Mouse (Mus musculus) brown adipose tissue, adult 24 weeks (tissue): ENCODE data around the gene Zdhhc15. TPM values are rescaled to one million over a fixed set of nuclear protein-coding genes. Genes with fewer than 3 reads are reported as not detected.
"Not testable (repeated sequence)": the region's sequence is repeated elsewhere in the genome, so short reads cannot be mapped to it uniquely, and the experiment has no call there.

Experiments
- H3K27ac ChIP-seq: fragments of 200-500 bp; replicated peaks from 2 replicates; pipeline ENCODE4 v1.5.1; 2012; ENCODE audit warnings: low read depth, mild to moderate bottlenecking, low read length
- H3K4me1 ChIP-seq: fragments of 200-500 bp; 2 replicates; pipeline ENCODE4 v1.6.1; 2012; ENCODE audit warnings: low read length, mixed read lengths; ENCODE audit not compliant: control insufficient read depth, insufficient read depth, insufficient read length
- H3K4me3 ChIP-seq: fragments of 200-500 bp; 2 replicates; pipeline ENCODE4 v1.5.1; 2012; ENCODE audit warnings: low read depth, mild to moderate bottlenecking, low read length, moderate library complexity; ENCODE audit not compliant: insufficient read depth
- polyA plus RNA-seq: library from polyadenylated mRNA; stranded (reverse); fragments of >200 nt; gene quantifications from 2 replicates; pipeline ENCODE4 v1.2.4, GENCODE M21; 2012; ENCODE audit not compliant: missing spikeins, insufficient read depth, insufficient read length

Zdhhc15 gene
- polyA plus RNA-seq: 0.36 TPM in 1 of 2 replicates, not detected in the other

DNA sequence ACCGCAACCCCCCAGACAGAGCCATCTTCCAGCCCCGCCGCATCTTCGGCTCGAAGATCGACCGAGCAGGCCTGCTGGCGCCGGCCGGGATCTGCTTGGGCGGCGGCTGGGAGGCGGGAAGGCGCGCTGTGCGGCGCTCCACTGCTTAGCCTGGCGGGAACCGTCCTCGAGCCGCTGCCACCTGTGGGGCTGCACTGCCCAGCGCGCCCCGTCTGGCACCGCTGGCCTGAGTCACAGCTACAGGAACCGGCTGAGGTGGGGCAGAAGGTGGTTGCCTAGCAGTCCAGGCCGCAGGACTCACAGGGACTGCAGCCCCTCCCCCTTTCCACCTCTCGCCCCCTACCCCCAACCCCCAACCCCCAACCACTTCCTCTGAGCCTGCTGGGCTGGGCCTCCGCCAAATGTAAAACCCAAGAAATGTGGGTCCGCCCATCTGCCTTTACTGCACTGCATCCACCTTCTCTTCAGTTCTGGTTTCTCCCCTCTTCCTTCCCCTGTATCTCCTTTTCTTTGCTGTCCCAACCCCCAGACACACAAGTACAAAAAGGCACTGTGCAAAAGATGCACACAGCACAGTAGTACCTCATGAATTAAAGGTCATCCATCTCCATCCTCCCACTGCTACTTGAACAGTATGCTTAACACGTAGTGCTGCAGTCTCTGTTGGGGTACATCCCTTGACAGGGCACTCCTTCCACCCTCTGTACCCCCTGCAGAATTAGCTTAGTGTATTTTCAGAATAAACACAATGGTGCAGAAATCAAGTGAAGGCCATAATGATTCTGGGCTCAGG lies at the start of gene Zdhhc15:
Gene Zdhhc15, minus strand, starts transcription at position 308 of the 793 bp plus-strand sequence.
- Histone ChIP-seq H3K4me3 (peak within 1 kb of the TSS; percentile 60), H3K27ac (no peak within 1 kb of the TSS), H3K4me1 (no peaks in the 10 kb centered on the region)

DNA sequence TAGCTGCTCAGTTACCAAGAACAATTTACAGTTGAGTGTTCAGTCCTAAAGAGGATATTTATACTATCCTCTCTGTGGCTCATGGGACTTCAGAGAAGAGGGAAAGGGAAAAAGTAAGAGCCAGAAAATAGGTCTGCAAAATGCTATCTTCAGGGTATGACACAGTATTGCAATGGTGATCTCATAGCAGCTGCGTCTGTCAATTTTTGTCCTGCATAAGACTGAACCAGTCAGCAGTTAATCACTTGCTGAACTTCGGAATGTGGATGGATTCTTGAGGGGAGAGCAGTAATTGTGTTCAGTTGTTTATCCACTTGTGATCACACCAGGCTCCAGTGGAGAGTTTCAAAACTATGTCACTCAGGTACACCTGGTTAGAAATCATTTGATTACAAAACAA lies 37.1 kb upstream of the Zdhhc15 start:
- Histone ChIP-seq H3K4me1 (no peaks in the 10 kb centered on the region), H3K4me3 (no peak overlapping the region), H3K27ac (no peak overlapping the region)

DNA sequence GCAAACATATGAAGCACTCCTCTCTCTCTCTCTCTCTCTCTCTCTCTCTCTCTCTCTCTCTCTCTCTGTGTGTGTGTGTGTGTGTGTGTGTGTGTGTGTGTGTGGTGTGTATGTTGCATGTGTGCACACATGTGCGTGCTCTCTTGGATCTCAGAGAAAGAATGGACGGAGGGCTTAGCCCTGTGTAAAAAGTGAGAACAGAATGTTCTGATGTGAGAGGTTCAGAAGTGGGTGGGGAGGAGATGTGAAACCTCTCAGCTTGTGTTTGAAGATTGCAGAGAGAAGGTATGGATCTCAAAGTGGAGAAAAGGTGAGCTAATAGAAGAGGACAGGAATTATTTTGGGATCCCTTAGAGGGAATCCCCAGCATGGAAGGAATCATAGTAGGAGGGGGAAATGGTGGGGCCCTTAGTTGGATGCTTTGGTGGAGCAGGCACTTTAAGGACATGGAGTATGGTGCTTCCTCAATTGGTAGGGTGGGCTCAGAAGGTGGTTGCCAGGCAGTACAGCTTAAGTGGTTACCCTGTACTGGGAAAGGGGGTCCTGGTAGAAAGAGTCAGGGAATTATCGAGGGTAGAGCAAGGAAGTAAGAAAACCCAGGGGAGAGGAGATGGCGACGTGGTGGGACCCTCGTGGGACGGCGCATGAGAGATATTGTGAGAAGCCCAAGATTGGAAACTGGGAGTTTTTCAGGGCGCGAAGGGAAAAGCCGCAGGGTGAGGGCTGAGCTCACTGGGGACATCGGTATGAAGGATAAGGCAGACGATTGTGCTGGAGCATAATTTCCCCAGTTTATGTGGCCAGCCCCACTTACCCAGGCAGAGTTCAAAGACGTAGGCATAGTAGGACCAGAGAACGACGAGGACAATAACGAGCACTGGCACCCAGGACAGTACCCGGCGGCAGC lies 761 bp downstream of the Zdhhc15 start:
- Histone ChIP-seq H3K4me1 (no peaks in the 10 kb centered on the region), H3K27ac (no peak overlapping the region), H3K4me3 (peak overlapping the region; percentile 60)

DNA sequence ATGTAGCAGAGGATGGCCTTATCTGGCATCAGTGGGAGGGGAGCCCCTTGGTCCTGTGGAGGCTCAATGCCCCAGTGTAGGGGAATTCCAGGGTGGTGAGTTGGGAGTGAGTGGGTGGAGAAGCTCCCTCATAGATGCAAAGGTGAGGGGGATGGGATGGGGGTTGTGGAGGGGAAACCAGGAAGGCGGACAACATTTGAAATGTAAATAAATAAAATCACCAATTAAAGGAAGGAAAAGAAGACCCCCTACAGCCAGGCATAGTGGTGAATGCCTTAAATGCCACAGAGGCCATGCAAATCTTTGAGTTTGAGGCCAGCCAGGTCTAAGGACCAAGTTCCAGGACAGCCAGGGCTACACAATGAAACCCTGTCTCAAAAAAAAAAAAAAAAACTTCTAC lies 13.9 kb downstream of the Zdhhc15 start:
- H3K27ac ChIP-seq: no peak overlapping the region
- no peaks in the 10 kb centered on the region for H3K4me1 ChIP-seq
- no peak overlapping the region for H3K4me3 ChIP-seq

DNA sequence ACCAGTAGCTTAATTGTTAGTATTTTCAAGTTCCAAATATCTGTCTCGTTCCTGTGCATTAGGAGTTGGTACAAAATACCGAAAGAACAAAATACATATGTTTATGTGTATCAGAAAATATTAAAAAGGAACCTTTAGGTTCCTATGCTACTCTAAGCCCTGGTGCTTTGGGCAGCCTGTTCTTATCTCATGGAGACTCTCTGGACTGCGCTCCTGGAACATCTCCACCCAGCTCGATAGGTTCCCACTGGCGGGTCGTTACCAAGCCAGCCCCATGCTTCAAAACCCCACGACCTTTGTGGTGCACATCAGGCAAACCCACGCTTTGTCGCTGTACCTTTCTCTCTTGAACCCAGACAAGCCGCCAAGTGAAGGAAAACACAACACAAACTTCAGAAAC lies 58.3 kb downstream of the Zdhhc15 start:
- H3K4me3 ChIP-seq: no peak overlapping the region
- H3K27ac ChIP-seq: no peak overlapping the region
- no peaks in the 10 kb centered on the region for H3K4me1 ChIP-seq

DNA sequence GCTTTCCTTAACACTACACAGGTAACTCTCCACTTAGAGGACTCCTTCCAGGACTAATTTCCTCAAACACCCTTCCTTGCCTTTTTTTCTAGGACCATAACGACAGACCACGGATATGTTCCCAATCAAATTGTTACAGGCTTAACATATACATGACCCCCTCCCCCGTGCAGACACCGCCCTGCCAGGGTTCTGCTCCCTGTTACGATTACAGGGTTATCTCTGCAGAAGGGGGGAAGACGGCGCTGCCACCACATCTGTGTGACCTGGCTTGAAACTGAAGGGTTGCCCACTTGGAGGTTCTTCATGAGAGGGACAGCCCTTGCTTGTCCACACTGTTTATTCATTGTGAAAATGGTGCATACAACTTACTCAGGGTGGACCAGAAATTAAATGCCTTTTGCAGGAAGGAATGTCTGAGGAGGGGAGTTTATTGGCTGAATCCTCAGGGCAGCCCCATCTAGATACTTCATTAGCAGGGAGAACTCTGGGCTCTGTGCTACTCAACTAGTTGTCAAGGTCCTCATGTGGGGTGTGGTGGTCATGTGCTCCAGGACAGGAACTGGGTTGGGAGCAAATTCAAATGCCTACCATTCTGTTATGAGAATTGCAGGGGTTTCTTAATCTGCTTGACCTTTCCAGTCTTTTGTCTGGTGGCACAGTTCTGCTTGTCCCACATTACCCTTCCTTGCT lies 67.0 kb downstream of the Zdhhc15 start:
- not testable (repeated sequence) for H3K4me1 ChIP-seq, H3K27ac ChIP-seq, H3K4me3 ChIP-seq

DNA sequence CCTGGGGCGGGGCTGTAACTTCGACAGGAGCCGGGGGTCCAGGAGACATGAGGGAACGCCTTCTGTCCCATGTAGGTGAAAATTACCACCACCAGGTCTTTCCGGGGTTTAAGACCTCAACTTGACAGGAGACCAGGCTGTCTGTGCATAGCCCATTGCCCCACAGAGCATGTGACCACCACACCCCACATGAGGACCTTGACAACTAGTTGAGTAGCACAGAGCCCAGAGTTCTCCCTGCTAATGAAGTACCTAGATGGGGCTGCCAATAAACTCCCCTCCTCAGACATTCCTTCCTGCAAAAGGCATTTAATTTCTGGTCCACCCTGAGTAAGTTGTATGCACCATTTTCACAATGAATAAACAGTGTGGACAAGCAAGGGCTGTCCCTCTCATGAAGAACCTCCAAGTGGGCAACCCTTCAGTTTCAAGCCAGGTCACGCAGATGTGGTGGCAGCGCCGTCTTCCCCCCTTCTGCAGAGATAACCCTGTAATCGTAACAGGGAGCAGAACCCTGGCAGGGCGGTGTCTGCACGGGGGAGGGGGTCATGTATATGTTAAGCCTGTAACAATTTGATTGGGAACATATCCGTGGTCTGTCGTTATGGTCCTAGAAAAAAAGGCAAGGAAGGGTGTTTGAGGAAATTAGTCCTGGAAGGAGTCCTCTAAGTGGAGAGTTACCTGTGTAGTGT lies 68.5 kb downstream of the Zdhhc15 start:
- H3K4me1 ChIP-seq, H3K27ac ChIP-seq, H3K4me3 ChIP-seq: not testable (repeated sequence)

DNA sequence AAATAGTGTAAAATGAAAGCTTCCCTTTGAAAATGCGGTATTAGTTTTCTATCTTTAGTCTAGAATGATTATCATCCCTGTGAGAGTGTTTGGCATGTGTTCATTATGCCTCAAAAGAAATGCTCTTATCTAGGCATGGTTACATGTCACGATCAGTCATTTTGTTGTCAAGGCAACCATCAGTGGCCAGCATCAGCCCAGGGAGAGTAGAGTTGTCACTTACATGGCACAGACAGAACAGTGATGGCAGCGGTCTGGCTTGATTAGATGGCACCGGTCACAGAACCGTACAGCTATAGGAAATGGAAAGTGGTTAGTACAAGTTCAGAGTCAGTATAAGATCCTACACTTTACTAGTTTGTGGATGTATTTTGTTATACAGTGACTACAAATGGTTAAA lies 96.9 kb downstream of the Zdhhc15 start:
- H3K4me3 ChIP-seq: no peak overlapping the region
- no peak overlapping the region for H3K27ac ChIP-seq
- no peaks in the 10 kb centered on the region for H3K4me1 ChIP-seq

DNA sequence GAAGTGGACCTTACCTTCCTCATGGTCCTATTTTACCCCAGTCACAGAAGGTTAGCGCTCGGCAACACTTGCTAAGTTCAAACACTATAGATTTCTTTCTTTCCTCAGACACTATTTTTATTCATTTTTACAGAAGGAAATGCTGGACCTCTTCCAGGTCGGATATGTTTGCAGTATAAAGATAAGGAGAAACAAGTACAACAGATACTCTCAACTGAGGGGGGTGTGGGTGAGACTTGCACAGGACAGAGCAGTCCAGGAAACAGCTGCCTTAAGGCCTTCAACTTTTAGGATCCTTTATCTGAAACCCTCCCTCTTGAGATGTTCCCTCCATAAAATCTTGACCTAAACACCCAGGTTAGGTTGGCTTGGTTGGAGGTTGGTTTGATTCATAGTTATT lies 103.4 kb downstream of the Zdhhc15 start:
- H3K4me1 ChIP-seq: no peaks in the 10 kb centered on the region
- no peak overlapping the region for H3K27ac ChIP-seq
- no peak overlapping the region for H3K4me3 ChIP-seq

DNA sequence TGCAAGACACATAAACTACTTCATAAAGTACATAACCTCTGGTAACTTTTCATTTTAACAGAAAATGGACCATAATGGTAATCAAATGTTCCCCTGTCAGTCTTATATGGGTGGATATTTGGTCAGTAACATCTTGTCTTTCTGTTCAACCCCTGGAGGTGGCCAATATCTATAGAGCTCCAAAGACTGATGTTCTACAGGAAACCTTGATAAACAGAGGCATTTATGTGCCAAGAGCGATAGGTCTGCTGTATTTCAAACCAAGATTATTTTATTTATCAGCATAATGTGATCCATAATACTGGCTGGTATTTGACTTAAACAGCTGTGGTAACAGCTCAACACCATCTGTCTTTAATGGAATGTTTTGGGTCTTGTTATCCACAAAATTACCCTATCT lies 125.6 kb downstream of the Zdhhc15 start:
- H3K4me3 ChIP-seq: no peak overlapping the region
- H3K4me1 ChIP-seq: no peaks in the 10 kb centered on the region
- H3K27ac ChIP-seq: no peak overlapping the region

DNA sequence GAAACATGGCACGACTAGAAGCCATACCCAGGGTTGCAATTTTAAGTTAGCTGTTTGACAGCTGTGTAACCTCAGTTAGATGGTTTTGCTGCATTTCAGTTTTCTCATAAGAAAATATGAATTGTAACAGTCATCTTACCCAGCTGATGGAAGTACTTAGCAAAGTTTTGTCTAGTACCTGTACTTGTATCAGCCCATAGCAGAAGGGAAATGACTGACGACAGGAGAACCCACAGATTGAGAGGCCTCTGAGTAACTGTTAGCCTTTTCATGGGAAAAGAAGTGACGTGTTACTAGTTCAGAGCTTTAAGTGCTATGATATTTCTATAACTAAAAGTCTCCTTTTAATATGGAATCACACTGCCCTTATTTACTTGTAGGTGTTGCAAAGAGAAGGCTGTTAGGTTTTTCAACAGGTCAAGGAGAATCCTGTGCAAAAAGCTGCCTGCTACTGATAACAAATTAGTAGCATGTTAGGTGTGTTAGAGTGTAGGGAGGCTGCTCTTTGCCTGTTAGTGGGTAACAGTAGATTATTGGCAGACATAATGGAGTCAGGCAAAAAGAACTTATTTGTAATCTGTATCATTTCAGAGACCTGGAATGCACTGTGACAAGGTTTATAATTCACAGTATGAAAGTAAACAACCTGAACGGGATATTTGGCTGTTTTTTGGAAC lies 126.8 kb downstream of the Zdhhc15 start:
- Histone ChIP-seq H3K4me3 (no peak overlapping the region), H3K27ac (no peak overlapping the region), H3K4me1 (no peaks in the 10 kb centered on the region)

DNA sequence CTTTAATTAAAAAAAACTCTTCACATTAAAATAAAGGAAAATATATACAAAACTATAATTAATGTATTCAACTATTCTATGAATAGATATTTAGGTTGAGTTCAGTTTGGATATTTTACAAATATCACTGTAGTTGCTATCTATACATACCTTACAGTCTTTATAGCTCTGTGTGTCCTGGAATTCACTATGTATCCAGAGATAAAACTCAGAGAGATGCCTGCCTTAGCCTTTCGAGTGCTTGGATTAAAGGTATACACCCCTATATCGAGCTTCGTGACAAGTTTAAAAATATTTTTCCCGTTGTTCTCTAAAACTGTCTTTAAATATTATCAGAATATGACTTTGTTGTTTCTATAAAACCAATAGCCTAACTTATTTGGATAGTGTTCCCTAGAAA lies 128.2 kb downstream of the Zdhhc15 start:
- H3K4me1 ChIP-seq: no peaks in the 10 kb centered on the region
- H3K27ac ChIP-seq: no peak overlapping the region
- no peak overlapping the region for H3K4me3 ChIP-seq

DNA sequence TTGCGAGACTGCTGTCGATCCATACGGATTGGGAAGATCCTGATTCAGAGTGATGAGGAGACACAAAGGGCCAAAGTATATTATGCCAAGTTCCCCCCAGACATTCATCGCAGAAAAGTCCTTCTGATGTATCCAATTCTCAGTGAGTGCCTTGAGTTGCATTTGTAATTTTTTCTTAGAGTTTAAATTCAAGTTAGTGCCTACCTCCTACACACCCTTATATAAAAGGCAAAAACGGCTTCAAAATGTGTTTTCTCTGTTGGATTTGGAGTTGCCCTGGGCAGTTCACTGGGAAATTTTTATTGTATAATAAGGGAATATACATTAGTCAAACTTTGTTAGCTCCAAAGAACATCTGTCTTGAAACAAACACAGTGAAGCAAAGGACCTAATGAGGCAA lies 169.1 kb downstream of the Zdhhc15 start:
- H3K4me1 ChIP-seq: no peaks in the 10 kb centered on the region
- H3K4me3 ChIP-seq: no peak overlapping the region
- no peak overlapping the region for H3K27ac ChIP-seq

DNA sequence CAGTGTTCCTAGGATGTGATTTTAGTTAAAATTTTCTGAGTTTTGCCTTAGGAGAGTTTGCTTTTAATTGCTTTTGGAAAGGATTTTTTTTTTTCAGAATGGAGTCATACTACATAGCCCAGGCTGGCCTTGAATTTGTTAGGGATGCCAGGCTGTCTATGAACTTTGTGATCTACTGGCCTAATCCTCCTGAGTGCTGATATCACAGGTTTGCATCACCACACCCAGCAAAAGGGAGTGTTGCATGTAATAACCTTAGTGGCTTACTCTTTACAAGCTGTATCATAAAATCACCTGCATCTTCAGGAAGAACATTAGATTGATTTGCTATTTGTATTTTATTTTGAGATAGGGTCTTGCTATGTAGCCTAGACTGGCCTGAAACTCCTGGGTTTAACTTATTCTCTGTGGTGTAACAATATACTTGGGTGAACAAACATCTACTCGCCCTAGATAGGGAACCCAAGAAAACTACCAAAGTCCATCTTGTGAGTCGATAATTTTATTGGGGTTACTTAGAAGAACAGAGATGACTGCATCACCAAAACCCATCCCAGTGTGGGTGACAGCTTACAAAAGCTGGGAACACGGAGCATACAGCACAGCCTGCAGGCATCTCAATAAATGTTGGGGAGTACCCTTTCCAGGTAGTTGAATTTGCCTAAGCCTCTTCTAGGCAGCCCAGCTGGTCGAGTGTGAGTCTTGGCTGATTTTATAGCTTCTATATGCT lies 181.1 kb downstream of the Zdhhc15 start:
- Histone ChIP-seq H3K27ac (no peak overlapping the region), H3K4me3 (no peak overlapping the region), H3K4me1 (no peaks in the 10 kb centered on the region)
